Mouse (Mus musculus) lung, adult 2 months (tissue): Measurements from ENCODE around the gene Gtf2e1.

Experiments used
- CTCF ChIP-seq: fragments of 200-500 bp; IDR thresholded peaks from 2 replicates; pipeline ENCODE4 v1.5.1; 2011; ENCODE audit warnings: mild to moderate bottlenecking, low read length, control low read depth; ENCODE audit not compliant: insufficient read depth
- POLR2A ChIP-seq: fragments of 200-500 bp; IDR thresholded peaks from 2 replicates; pipeline ENCODE4 v1.6.1; 2011; ENCODE audit warnings: low read depth, mild to moderate bottlenecking, control low read depth, low read length, borderline replicate concordance; ENCODE audit errors: extremely low read depth

DNA sequence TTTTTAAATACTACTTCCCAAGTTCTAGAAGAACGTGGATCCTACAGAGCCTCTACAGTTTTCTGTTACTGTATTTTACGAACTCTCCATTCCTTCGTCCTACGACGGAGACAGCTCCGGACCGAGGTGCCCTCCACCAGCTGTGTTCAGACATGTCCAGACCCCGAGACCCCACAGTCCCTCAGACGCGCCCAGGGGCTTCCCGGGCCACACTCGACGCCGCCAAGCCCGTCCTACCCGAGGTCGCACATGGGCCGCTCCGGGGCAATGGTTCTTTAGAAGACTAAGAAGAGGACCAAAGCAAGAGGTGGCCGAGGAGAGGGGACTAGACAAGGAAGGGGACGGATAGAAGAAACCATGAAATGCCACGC, 364 bp downstream of the Gtf2e1 start:
- TF ChIP-seq POLR2A: no peak
- TF ChIP-seq CTCF: no peak
